ENCODE assay signal across 7 mouse cellular contexts in genomic region chr4:115095671-115096434, GRCm38 (mm10). TPM values are rescaled to one million over a fixed set of nuclear protein-coding genes. Genes with fewer than 3 reads are reported as not detected.
DNase-seq lines count a peak whose midpoint lies in the region; ATAC-seq and TF ChIP-seq lines count a peak whose summit lies in the region.

No protein-coding gene starts in this region.

- under 1% methylated on average over 31 of the region's 31 CpGs for WGBS in forebrain, embryonic 10.5 days
- WGBS in hindbrain, postnatal 0 days, result under 1% methylated on average over 24 of the region's 31 CpGs
- WGBS in liver, embryonic 12.5 days (ENCODE audit: insufficient replicate concordance), result 0% methylated on average over 31 of the region's 31 CpGs
- 2% methylated on average over 26 of the region's 31 CpGs for WGBS in midbrain, postnatal 0 days

- DNase-seq in ES-E14 (ENCODE audit: low read depth, low spot score), result no peak
- peak; percentile 56 for DNase-seq in forebrain, embryonic 10.5 days (ENCODE audit: extremely low spot score, low spot score)
- peak; percentile 9 for DNase-seq in hindbrain, postnatal 0 days (ENCODE audit: low spot score)
- DNase-seq in midbrain, postnatal 0 days (ENCODE audit: low spot score), result no peak
- no peak for DNase-seq in thymus, adult 18-20 months

- H3K27ac ChIP-seq in ES-E14 (ENCODE audit: insufficient read depth, low read depth, low read length, poor library complexity, severe bottlenecking), result no peak overlapping the region
- peak overlapping the region; percentile 73 for H3K27ac ChIP-seq in forebrain, embryonic 10.5 days
- no peak overlapping the region for H3K27ac ChIP-seq in hindbrain, postnatal 0 days
- H3K27ac ChIP-seq in liver, embryonic 12.5 days, result peak overlapping the region; percentile 99
- H3K27ac ChIP-seq in midbrain, postnatal 0 days (ENCODE audit: low read depth, low read length), result peak overlapping the region; percentile 26; the same call in 1 of the 2 replicates

- H3K4me1 ChIP-seq in ES-E14 (ENCODE audit: control insufficient read depth in 2 of 2, insufficient read depth in 2 of 2, low read length in 2 of 2, poor library complexity in 1 of 2), result peaks cover 2 to 18% of the 10 kb centered on the region in 2 experiments; a peak in 2 of 4 replicates
- H3K4me1 ChIP-seq in forebrain, embryonic 10.5 days, result peaks cover 19% of the 10 kb centered on the region
- peaks cover 4% of the 10 kb centered on the region; the same call in 1 of the 2 replicates for H3K4me1 ChIP-seq in hindbrain, postnatal 0 days (ENCODE audit: insufficient read depth, low read length)
- peaks cover 77% of the 10 kb centered on the region for H3K4me1 ChIP-seq in liver, embryonic 12.5 days
- H3K4me1 ChIP-seq in midbrain, postnatal 0 days (ENCODE audit: insufficient read depth, low read length), result peaks cover 17% of the 10 kb centered on the region; the same call in 1 of the 2 replicates

- in situ Hi-C loops in ES-E14 (cut with MboI; ENCODE audit: low sequenced_read_pairs in 2 of 2, unreplicated experiment in 2 of 2), result no loop called here

- peak; percentile 25 for ATAC-seq in activated CD4-positive, CD25-positive, alpha-beta regulatory T cell, adult 4 months
- ATAC-seq in hindbrain, postnatal 0 days, result peak; percentile 67
- peak; percentile 93 for ATAC-seq in liver, embryonic 12.5 days
- peak; percentile 47 for ATAC-seq in midbrain, postnatal 0 days (ENCODE audit: low FRiP score)

- peaks cover 76% of the 10 kb centered on the region for H3K27me3 ChIP-seq in forebrain, embryonic 10.5 days (ENCODE audit: poor library complexity, severe bottlenecking)
- peaks cover 13% of the 10 kb centered on the region; the same call in 1 of the 2 replicates for H3K27me3 ChIP-seq in hindbrain, postnatal 0 days (ENCODE audit: insufficient read depth, low read length)
- no peaks in the 10 kb centered on the region for H3K27me3 ChIP-seq in liver, embryonic 12.5 days (replicated peaks)
- H3K27me3 ChIP-seq in midbrain, postnatal 0 days (ENCODE audit: insufficient read depth, low read length), result peaks cover 13% of the 10 kb centered on the region

- H3K4me2 ChIP-seq in hindbrain, postnatal 0 days (ENCODE audit: low read depth, low read length), result peak overlapping the region; percentile 93
- peak overlapping the region; percentile 79 for H3K4me2 ChIP-seq in liver, embryonic 12.5 days
- peak overlapping the region; percentile 92 for H3K4me2 ChIP-seq in midbrain, postnatal 0 days (ENCODE audit: low read depth, low read length, poor library complexity, severe bottlenecking)

- no peaks in the 10 kb centered on the region for H3K36me3 ChIP-seq in ES-E14 (ENCODE audit: control insufficient read depth, insufficient read depth, low read length, poor library complexity, severe bottlenecking)
- no peaks in the 10 kb centered on the region for H3K36me3 ChIP-seq in forebrain, embryonic 10.5 days (replicated peaks)
- H3K36me3 ChIP-seq in hindbrain, postnatal 0 days (ENCODE audit: insufficient read depth, low read length), result no peaks in the 10 kb centered on the region
- no peaks in the 10 kb centered on the region for H3K36me3 ChIP-seq in liver, embryonic 12.5 days
- no peaks in the 10 kb centered on the region for H3K36me3 ChIP-seq in midbrain, postnatal 0 days (ENCODE audit: insufficient read depth, low read length)

- TF ChIP-seq CTCF in hindbrain, postnatal 0 days (IDR thresholded peaks at IDR 0.05; ENCODE audit: low read depth), result no peak
- TF ChIP-seq CTCF in midbrain, postnatal 0 days (IDR thresholded peaks at IDR 0.05), result no peak

- H3K9ac ChIP-seq in ES-E14 (ENCODE audit: insufficient read depth, low read depth, low read length, poor library complexity, severe bottlenecking), result no peak overlapping the region
- peak overlapping the region; percentile 58 for H3K9ac ChIP-seq in hindbrain, postnatal 0 days (replicated peaks; ENCODE audit: low read length)
- peak overlapping the region; percentile 77 for H3K9ac ChIP-seq in liver, embryonic 12.5 days
- peak overlapping the region; percentile 59 for H3K9ac ChIP-seq in midbrain, postnatal 0 days (replicated peaks; ENCODE audit: low read length, poor library complexity, severe bottlenecking)

- no peaks in the 10 kb centered on the region for H3K9me3 ChIP-seq in ES-E14 (ENCODE audit: control insufficient read depth, insufficient read depth, low read depth, low read length)
- no peaks in the 10 kb centered on the region for H3K9me3 ChIP-seq in forebrain, embryonic 10.5 days
- no peaks in the 10 kb centered on the region for H3K9me3 ChIP-seq in hindbrain, postnatal 0 days (ENCODE audit: low read length)
- no peaks in the 10 kb centered on the region for H3K9me3 ChIP-seq in liver, embryonic 12.5 days (replicated peaks)
- H3K9me3 ChIP-seq in midbrain, postnatal 0 days (ENCODE audit: low read length), result no peaks in the 10 kb centered on the region

- H3K4me3 ChIP-seq in ES-E14 (ENCODE audit: insufficient read depth in 1 of 2, low read depth in 1 of 2, low read length in 2 of 2, poor library complexity in 1 of 2, severe bottlenecking in 1 of 2), result peak overlapping the region; percentile 20 to 57
- peak overlapping the region; percentile 57 for H3K4me3 ChIP-seq in forebrain, embryonic 10.5 days
- H3K4me3 ChIP-seq in hindbrain, postnatal 0 days (ENCODE audit: low read length), result peak overlapping the region; percentile 42
- peak overlapping the region; percentile 51 for H3K4me3 ChIP-seq in liver, embryonic 12.5 days
- peak overlapping the region; percentile 43 for H3K4me3 ChIP-seq in midbrain, postnatal 0 days (ENCODE audit: low read depth, low read length)

TF ChIP-seq in ES-E14, 5 proteins besides CTCF, POLR2A, EP300 and RAD21:
- TF ChIP-seq CHD2 (IDR thresholded peaks at IDR 0.05; ENCODE audit: low read depth, low read length) (no peak), MAFK (IDR thresholded peaks at IDR 0.05; ENCODE audit: insufficient read depth, low read depth, low read length) (no peak), ZNF384 (IDR thresholded peaks at IDR 0.05; ENCODE audit: low read depth, low read length) (no peak), HCFC1 (IDR thresholded peaks at IDR 0.05; ENCODE audit: borderline replicate concordance, insufficient read depth, low read length) (no peak), ZC3H11A (IDR thresholded peaks at IDR 0.05; ENCODE audit: borderline replicate concordance, low read depth, low read length) (no peak)

RNA-seq across cellular contexts. Expression of gene Pdzk1ip1, which starts 7.3 kb away (rescaled TPM):
- 1.1 and 1.2 TPM in 2 replicates for total RNA-seq in ES-E14 (2012; rRNA removed)
- 10 to 100 TPM; 31.4 to 40.8 TPM for polyA plus RNA-seq in activated CD4-positive, CD25-positive, alpha-beta regulatory T cell, adult 4 months (2017; shearing (Covaris generic))
- 7.4 and 12.6 TPM in 2 replicates for polyA plus RNA-seq in forebrain, embryonic 10.5 days (2016; fragmentation: Nextera tagmentation; extraction: Ambion mirVana)
- total RNA-seq in hindbrain, postnatal 0 days (2014; rRNA removed), result 0.58 and 5.2 TPM in 2 replicates
- polyA plus RNA-seq in hindbrain, postnatal 0 days (2015; fragmentation: Nextera tagmentation; extraction: Ambion mirVana), result 4.2 and 4.9 TPM in 2 replicates
- 30.2 and 33.1 TPM in 2 replicates for polyA plus RNA-seq in liver, embryonic 12.5 days (2016; fragmentation: Nextera tagmentation; extraction: Ambion mirVana)
- total RNA-seq in midbrain, postnatal 0 days (2014; rRNA removed), result 1.3 and 1.9 TPM in 2 replicates
- polyA plus RNA-seq in midbrain, postnatal 0 days (2015; fragmentation: Nextera tagmentation; extraction: Ambion mirVana), result 3.0 and 3.7 TPM in 2 replicates

RNA-seq across cellular contexts. Expression of gene Cyp4x1, which starts 38.2 kb away (rescaled TPM):
- 0.11 and 0.36 TPM in 2 replicates for total RNA-seq in ES-E14 (2012; rRNA removed)
- polyA plus RNA-seq in activated CD4-positive, CD25-positive, alpha-beta regulatory T cell, adult 4 months (2017; shearing (Covaris generic)), result not detected
- polyA plus RNA-seq in forebrain, embryonic 10.5 days (2016; fragmentation: Nextera tagmentation; extraction: Ambion mirVana), result 0.07 and 0.12 TPM in 2 replicates
- total RNA-seq in hindbrain, postnatal 0 days (2014; rRNA removed), result 20.7 and 25.9 TPM in 2 replicates
- polyA plus RNA-seq in hindbrain, postnatal 0 days (2015; fragmentation: Nextera tagmentation; extraction: Ambion mirVana), result 9.4 and 9.7 TPM in 2 replicates
- polyA plus RNA-seq in liver, embryonic 12.5 days (2016; fragmentation: Nextera tagmentation; extraction: Ambion mirVana), result 0.08 and 0.14 TPM in 2 replicates
- total RNA-seq in midbrain, postnatal 0 days (2014; rRNA removed), result 24.7 and 30.2 TPM in 2 replicates
- 11.3 and 12.0 TPM in 2 replicates for polyA plus RNA-seq in midbrain, postnatal 0 days (2015; fragmentation: Nextera tagmentation; extraction: Ambion mirVana)

RNA-seq across cellular contexts. Expression of gene Tal1, which starts 39.6 kb away (rescaled TPM):
- total RNA-seq in ES-E14 (2012; rRNA removed), result 0.40 and 0.42 TPM in 2 replicates
- not detected for polyA plus RNA-seq in activated CD4-positive, CD25-positive, alpha-beta regulatory T cell, adult 4 months (2017; shearing (Covaris generic))
- polyA plus RNA-seq in forebrain, embryonic 10.5 days (2016; fragmentation: Nextera tagmentation; extraction: Ambion mirVana), result 1.5 and 2.2 TPM in 2 replicates
- total RNA-seq in hindbrain, postnatal 0 days (2014; rRNA removed), result 18.1 and 19.4 TPM in 2 replicates
- polyA plus RNA-seq in hindbrain, postnatal 0 days (2015; fragmentation: Nextera tagmentation; extraction: Ambion mirVana), result 1.1 and 1.6 TPM in 2 replicates
- polyA plus RNA-seq in liver, embryonic 12.5 days (2016; fragmentation: Nextera tagmentation; extraction: Ambion mirVana), result 57.1 and 58.7 TPM in 2 replicates
- 64.8 and 73.5 TPM in 2 replicates for total RNA-seq in midbrain, postnatal 0 days (2014; rRNA removed)
- 6.6 and 6.8 TPM in 2 replicates for polyA plus RNA-seq in midbrain, postnatal 0 days (2015; fragmentation: Nextera tagmentation; extraction: Ambion mirVana)

Comparison
In these comparisons a context has a peak if more than half of its experiments do, and no peak if none do; other contexts are left out.
1. DNase-seq: peak in forebrain, embryonic 10.5 days (single experiment) and hindbrain, postnatal 0 days (single experiment); none in ES-E14 (single experiment), midbrain, postnatal 0 days (single experiment) and thymus, adult 18-20 months (0 of 2).
2. H3K27ac ChIP-seq: peak in forebrain, embryonic 10.5 days (single experiment), liver, embryonic 12.5 days (single experiment) and midbrain, postnatal 0 days (single experiment); none in ES-E14 (single experiment) and hindbrain, postnatal 0 days (single experiment).
3. ATAC-seq: peak in every context shown above with its lines; median percentile 93 in liver, embryonic 12.5 days; 67 in hindbrain, postnatal 0 days; 47 in midbrain, postnatal 0 days; 25 in activated CD4-positive, CD25-positive, alpha-beta regulatory T cell, adult 4 months.
4. Peak in every context shown above with its lines, with median percentiles within 50 percentile points of each other: H3K4me3 ChIP-seq and H3K4me2 ChIP-seq.